15 mouse cellular contexts compared by ENCODE assay signal in genomic region chr13:20007561-20007960, GRCm38 (mm10).
"Had no signal": no experiment of that assay in that cellular context is flagged by ENCODE, and none has a peak within 500 bp of the region (broad histone marks: within the 10 kb centered on the region; RNA-seq: fewer than 3 reads in every experiment).

No protein-coding gene starts in this region.

- H3K27ac ChIP-seq: neural tube, embryonic 15.5 days; stomach, embryonic 15.5 days; stomach, postnatal 0 days had no signal

- H3K9ac ChIP-seq: neural tube, embryonic 15.5 days; stomach, embryonic 15.5 days had no signal

- DNase-seq: retina, postnatal 1 day; right cerebral cortex, adult 18-20 months; right cerebral cortex, postnatal 14 days; right cerebral cortex, postnatal 25 days; right cerebral cortex, postnatal 4 days; spleen, adult 18-20 months; thymus, adult 18-20 months; thymus, adult 2 months; thymus, postnatal 14 days; thymus, postnatal 25 days; thymus, postnatal 36 days; thymus, postnatal 4 days had no signal

- H3K4me3 ChIP-seq: neural tube, embryonic 15.5 days; stomach, embryonic 15.5 days had no signal

- H3K4me1 ChIP-seq: neural tube, embryonic 15.5 days; stomach, embryonic 15.5 days had no signal

- H3K36me3 ChIP-seq: neural tube, embryonic 15.5 days; stomach, embryonic 15.5 days had no signal

- H3K4me2 ChIP-seq: neural tube, embryonic 15.5 days; stomach, embryonic 15.5 days had no signal

- H3K9me3 ChIP-seq: neural tube, embryonic 15.5 days; stomach, embryonic 15.5 days had no signal

- H3K27me3 ChIP-seq: neural tube, embryonic 15.5 days; stomach, embryonic 15.5 days had no signal
